Mouse (Mus musculus) heart, embryonic 11.5 days (tissue): Measurements from ENCODE around the gene Ndufs2. TPM values are rescaled to one million over a fixed set of nuclear protein-coding genes. Genes with fewer than 3 reads are reported as not detected.

ENCODE experiments used
- ATAC-seq: fragments of 200-750 bp; cut with Nextera tagmentation; replicated peaks from 2 replicates; pipeline ENCODE4 v1.8.0; 2017; ENCODE audit warnings: moderate library complexity; ENCODE audit not compliant: insufficient number of reproducible peaks, low FRiP score, low TSS enrichment
- H3K27ac ChIP-seq: fragments of 300-500 bp; sonication (generic); 2 replicates; pipeline ENCODE4 v1.5.1; 2014; ENCODE audit warnings: mild to moderate bottlenecking, low read depth, low read length
- H3K27me3 ChIP-seq: fragments of 300-500 bp; sonication (generic); 2 replicates; pipeline ENCODE4 v1.6.1; 2014; ENCODE audit warnings: mild to moderate bottlenecking, low read length, mixed read lengths; ENCODE audit not compliant: control insufficient read depth, insufficient read depth
- H3K36me3 ChIP-seq: fragments of 300-500 bp; sonication (generic); 2 replicates; pipeline ENCODE4 v1.6.1; 2014; ENCODE audit warnings: mild to moderate bottlenecking, low read length, moderate library complexity, mixed read lengths; ENCODE audit not compliant: control insufficient read depth, insufficient read depth
- H3K4me1 ChIP-seq: fragments of 300-500 bp; sonication (generic); 2 replicates; pipeline ENCODE4 v1.6.1; 2014; ENCODE audit warnings: low read length; ENCODE audit not compliant: control insufficient read depth, insufficient read depth
- H3K4me2 ChIP-seq: fragments of 300-500 bp; sonication (generic); 2 replicates; pipeline ENCODE4 v1.6.1; 2014; ENCODE audit warnings: mild to moderate bottlenecking, moderate library complexity
- H3K4me3 ChIP-seq: fragments of 300-500 bp; sonication (generic); 2 replicates; pipeline ENCODE4 v1.5.1; 2014; ENCODE audit warnings: low read depth, low read length
- H3K9ac ChIP-seq: fragments of 300-500 bp; sonication (generic); 2 replicates; pipeline ENCODE4 v1.6.1; 2014; ENCODE audit warnings: mild to moderate bottlenecking, low read depth, low read length, moderate library complexity
- H3K9me3 ChIP-seq: fragments of 300-500 bp; sonication (generic); replicated peaks from 2 replicates; pipeline ENCODE4 v1.6.1; 2016; ENCODE audit warnings: low read length; ENCODE audit not compliant: control insufficient read depth
- WGBS: fragments of 180-500 bp; shearing (Covaris S2); extraction: QIAGEN DNeasy Blood & Tissue Kit; methylation state at CpG from one replicate; pipeline ENCODE4 v1.1.7; 2014; ENCODE audit not compliant: insufficient replicate concordance; 5-methylcytosine and 5-hydroxymethylcytosine counted together
- polyA plus RNA-seq: library from polyadenylated mRNA; unstranded; fragments of >200 nt; fragmentation: Nextera tagmentation; extraction: Ambion mirVana; gene quantifications from 2 replicates; pipeline ENCODE4 v1.2.1, GENCODE M21; 2014

The Ndufs2 gene
- polyA plus RNA-seq, 1 experiment from 2014 or later: 446 TPM

- Histone ChIP-seq H3K4me2 (no peak overlapping the region), H3K27ac (no peak overlapping the region), H3K4me1 (peaks cover 37% of the 10 kb centered on the region), H3K36me3 (no peaks in the 10 kb centered on the region), H3K9me3 (no peaks in the 10 kb centered on the region), H3K27me3 (peaks cover 5% of the 10 kb centered on the region; the same call in 1 of the 2 replicates), H3K4me3 (no peak overlapping the region), H3K9ac (no peak overlapping the region)
- 69% methylated on average over 13 of the region's 13 CpGs for whole genome bisulfite sequencing
- no peak for ATAC-seq
These were observed 63.1 kb downstream of the Ndufs2 start for GRCm38 (mm10) chr1:171187851-171188700.

- no peak for ATAC-seq
- no peak overlapping the region for H3K27ac ChIP-seq
- no peaks in the 10 kb centered on the region for H3K36me3 ChIP-seq
- H3K4me2 ChIP-seq: no peak overlapping the region; the same call in 1 of the 2 replicates
- no peak overlapping the region for H3K4me3 ChIP-seq
- no peaks in the 10 kb centered on the region for H3K9me3 ChIP-seq
- WGBS: 52% methylated on average over 8 of the region's 8 CpGs
- H3K27me3 ChIP-seq: no peaks in the 10 kb centered on the region
- no peak overlapping the region for H3K9ac ChIP-seq
- H3K4me1 ChIP-seq: peaks cover 31% of the 10 kb centered on the region
These were observed 65.5 kb downstream of the Ndufs2 start for GRCm38 (mm10) chr1:171185655-171186054.

Other genes starting within 250 kb of the Ndufs2 start
- gene Fcgr4, start 232.5 kb downstream of the Ndufs2 start, polyA plus RNA-seq: 0.23 TPM in 1 of 2 replicates, not detected in the other
- 3.8 and 4.4 TPM in 2 replicates for gene Fcgr3, start 186.5 kb downstream of the Ndufs2 start, polyA plus RNA-seq
- gene Cfap126, start 137.5 kb downstream of the Ndufs2 start, polyA plus RNA-seq: 2.7 and 5.6 TPM in 2 replicates
- gene Sdhc, start 100.8 kb downstream of the Ndufs2 start, polyA plus RNA-seq: 426 and 502 TPM in 2 replicates
- 0.30 TPM in 1 of 2 replicates, not detected in the other for gene Mpz, start 100.7 kb downstream of the Ndufs2 start, polyA plus RNA-seq
- 36.2 and 40.0 TPM in 2 replicates for gene Pcp4l1, start 55.1 kb downstream of the Ndufs2 start, polyA plus RNA-seq
- gene Nr1i3, start 37.4 kb downstream of the Ndufs2 start, polyA plus RNA-seq: 0.11 and 0.19 TPM in 2 replicates
- gene Tomm40l, start 28.9 kb downstream of the Ndufs2 start, polyA plus RNA-seq: 44.1 and 53.2 TPM in 2 replicates
- 13.6 and 55.4 TPM in 2 replicates for gene Apoa2, start 26.3 kb downstream of the Ndufs2 start, polyA plus RNA-seq
- gene Fcer1g, start 17.0 kb downstream of the Ndufs2 start, polyA plus RNA-seq: 12.1 and 18.4 TPM in 2 replicates
- gene Adamts4, start 967 bp downstream of the Ndufs2 start, polyA plus RNA-seq: 1.5 and 1.7 TPM in 2 replicates
- gene B4galt3, start 18.9 kb upstream of the Ndufs2 start, polyA plus RNA-seq: 48.4 and 49.4 TPM in 2 replicates
- 59.9 and 60.7 TPM in 2 replicates for gene Ppox, start 29.8 kb upstream of the Ndufs2 start, polyA plus RNA-seq
- 51.2 TPM in 2 replicates for gene Usp21, start 36.6 kb upstream of the Ndufs2 start, polyA plus RNA-seq
- 90.3 and 92.9 TPM in 2 replicates for gene Ufc1, start 43.6 kb upstream of the Ndufs2 start, polyA plus RNA-seq
- 40.4 and 45.4 TPM in 2 replicates for gene Dedd, start 77.8 kb upstream of the Ndufs2 start, polyA plus RNA-seq
- gene Nit1, start 94.3 kb upstream of the Ndufs2 start, polyA plus RNA-seq: 24.8 and 30.9 TPM in 2 replicates
- gene Pfdn2, start 94.3 kb upstream of the Ndufs2 start, polyA plus RNA-seq: 49.5 and 51.3 TPM in 2 replicates
- gene Klhdc9, start 109.4 kb upstream of the Ndufs2 start, polyA plus RNA-seq: 0.49 and 0.51 TPM in 2 replicates
- 0.08 and 0.20 TPM in 2 replicates for gene Nectin4, start 118.7 kb upstream of the Ndufs2 start, polyA plus RNA-seq
- 0.18 and 0.44 TPM in 2 replicates for gene Arhgap30, start 137.6 kb upstream of the Ndufs2 start, polyA plus RNA-seq
- gene Usf1, start 159.9 kb upstream of the Ndufs2 start, polyA plus RNA-seq: 53.3 and 68.2 TPM in 2 replicates
- gene Tstd1, start 167.5 kb upstream of the Ndufs2 start, polyA plus RNA-seq: 0.45 and 1.7 TPM in 2 replicates
- 64.1 and 65.7 TPM in 2 replicates for gene F11r, start 186.1 kb upstream of the Ndufs2 start, polyA plus RNA-seq